Mouse (Mus musculus) inflammation-experienced regulatory T-cells (primary cell): ENCODE measurements around the gene Nphs1. TPM values are rescaled to one million over a fixed set of nuclear protein-coding genes. Genes with fewer than 3 reads are reported as not detected.

Experiments
- polyA plus RNA-seq, 2 experiments: library from polyadenylated mRNA; unstranded; fragments of 100-300 nt; shearing (Covaris generic); gene quantifications; one replicate each; pipeline ENCODE4 v1.2.1; 2017

Gene Nphs1
- polyA plus RNA-seq = not detected

GRCm38 (mm10) chr7:30457629-30458330, at the start of gene Nphs1, which contains the start of gene Kirrel2:
Gene Nphs1, plus strand, starts transcription at chr7:30458315.
Gene Kirrel2, minus strand, starts transcription at chr7:30457690.

GRCm38 (mm10) chr7:30413596-30413995, 44.5 kb upstream of the Nphs1 start, which contains the start of gene Tyrobp:
Gene Tyrobp, plus strand, starts transcription at chr7:30413760.

GRCm38 (mm10) chr7:30419561-30420499, 38.3 kb upstream of the Nphs1 start, which contains the start of gene Hcst:
Gene Hcst, minus strand, starts transcription at chr7:30419854.

GRCm38 (mm10) chr7:30421175-30421889, 36.8 kb upstream of the Nphs1 start, which contains the start of gene Nfkbid:
Gene Nfkbid, plus strand, starts transcription at chr7:30421732.

GRCm38 (mm10) chr7:30444971-30445751, 13.0 kb upstream of the Nphs1 start, which contains the start of gene Aplp1:
Gene Aplp1, minus strand, starts transcription at chr7:30445535.

GRCm38 (mm10) chr7:30493401-30493931, 35.4 kb downstream of the Nphs1 start, which contains the start of gene Prodh2:
Gene Prodh2, plus strand, starts transcription at chr7:30493622.

GRCm38 (mm10) chr7:30534633-30535577, 76.8 kb downstream of the Nphs1 start, which contains the start of gene Arhgap33:
Gene Arhgap33, minus strand, starts transcription at chr7:30535060.

Other genes starting within 250 kb of the Nphs1 start
- gene Polr2i, start 226.4 kb upstream of the Nphs1 start, polyA plus RNA-seq = 10 to 100 TPM; 52.7 to 55.1 TPM
- gene Tbcb, start 226.0 kb upstream of the Nphs1 start, polyA plus RNA-seq = 100 to 1,000 TPM; 106 to 120 TPM
- not detected for gene Ovol3, start 222.6 kb upstream of the Nphs1 start, polyA plus RNA-seq
- 1 to 10 TPM in 1 of 2 experiments, under 1 TPM in 1; 0.31 to 1.4 TPM for gene Thap8, start 178.2 kb upstream of the Nphs1 start, polyA plus RNA-seq
- gene Wdr62, start 177.9 kb upstream of the Nphs1 start, polyA plus RNA-seq = 10 to 100 TPM in 1 of 2 experiments, 1 to 10 TPM in 1; 4.1 to 20.0 TPM
- gene Clip3, start 166.6 kb upstream of the Nphs1 start, polyA plus RNA-seq = 1 to 10 TPM; 4.0 to 9.0 TPM
- gene Alkbh6, start 149.6 kb upstream of the Nphs1 start, polyA plus RNA-seq = 100 to 1,000 TPM; 152 to 164 TPM
- 10 to 100 TPM; 13.3 to 21.9 TPM for gene Syne4, start 143.5 kb upstream of the Nphs1 start, polyA plus RNA-seq
- not detected for gene E130208F15Rik, start 136.6 kb upstream of the Nphs1 start, polyA plus RNA-seq
- 10 to 100 TPM; 36.0 to 57.6 TPM for gene Sdhaf1, start 134.4 kb upstream of the Nphs1 start, polyA plus RNA-seq
- not detected for gene Lrfn3, start 95.5 kb upstream of the Nphs1 start, polyA plus RNA-seq
- 10 to 100 TPM in 1 of 2 experiments, 1 to 10 TPM in 1; 2.4 to 16.6 TPM for gene Tyrobp, start 44.6 kb upstream of the Nphs1 start, polyA plus RNA-seq
- 100 to 1,000 TPM; 388 to 519 TPM for gene Hcst, start 38.5 kb upstream of the Nphs1 start, polyA plus RNA-seq
- 100 to 1,000 TPM in 1 of 2 experiments, 10 to 100 TPM in 1; 93.7 to 126 TPM for gene Nfkbid, start 36.6 kb upstream of the Nphs1 start, polyA plus RNA-seq
- 10 to 100 TPM; 25.4 to 35.3 TPM for gene Aplp1, start 12.8 kb upstream of the Nphs1 start, polyA plus RNA-seq
- not detected for gene Kirrel2, start 625 bp upstream of the Nphs1 start, polyA plus RNA-seq
- gene Prodh2, start 35.3 kb downstream of the Nphs1 start, polyA plus RNA-seq = under 1 TPM in 1 of 2 experiments, not detected in 1; 0.95 TPM
- 1 to 10 TPM in 1 of 2 experiments, under 1 TPM in 1; 0.82 to 1.1 TPM for gene Arhgap33, start 76.7 kb downstream of the Nphs1 start, polyA plus RNA-seq
- gene Hspb6, start 93.9 kb downstream of the Nphs1 start, polyA plus RNA-seq = 1 to 10 TPM; 3.4 to 7.8 TPM
- 1 to 10 TPM; 6.0 to 9.2 TPM for gene Proser3, start 94.0 kb downstream of the Nphs1 start, polyA plus RNA-seq
- gene Lin37, start 101.5 kb downstream of the Nphs1 start, polyA plus RNA-seq = 10 to 100 TPM; 80.6 to 85.0 TPM
- gene U2af1l4, start 105.0 kb downstream of the Nphs1 start, polyA plus RNA-seq = 10 to 100 TPM; 39.3 to 39.7 TPM
- gene Gm49396, start 105.0 kb downstream of the Nphs1 start, polyA plus RNA-seq = 10 to 100 TPM; 76.1 to 100.0 TPM
- 100 to 1,000 TPM; 211 to 228 TPM for gene Psenen, start 105.3 kb downstream of the Nphs1 start, polyA plus RNA-seq
- gene Igflr1, start 107.1 kb downstream of the Nphs1 start, polyA plus RNA-seq = 100 to 1,000 TPM in 1 of 2 experiments, 10 to 100 TPM in 1; 76.2 to 250 TPM
- 10 to 100 TPM; 10.6 to 16.5 TPM for gene Kmt2b, start 130.4 kb downstream of the Nphs1 start, polyA plus RNA-seq
- 10 to 100 TPM in 1 of 2 experiments, 1 to 10 TPM in 1; 5.3 to 20.8 TPM for gene Zbtb32, start 140.6 kb downstream of the Nphs1 start, polyA plus RNA-seq
- 1 to 10 TPM in 1 of 2 experiments, not detected in 1; 1.6 TPM for gene Upk1a, start 154.5 kb downstream of the Nphs1 start, polyA plus RNA-seq
- gene Cox6b1, start 167.8 kb downstream of the Nphs1 start, polyA plus RNA-seq = 100 to 1,000 TPM; 588 to 621 TPM
- not detected for gene Etv2, start 177.5 kb downstream of the Nphs1 start, polyA plus RNA-seq
- 100 to 1,000 TPM; 177 to 208 TPM for gene Rbm42, start 192.0 kb downstream of the Nphs1 start, polyA plus RNA-seq
- 10 to 100 TPM; 34.8 to 50.8 TPM for gene Haus5, start 206.7 kb downstream of the Nphs1 start, polyA plus RNA-seq
- 1 to 10 TPM in 1 of 2 experiments, not detected in 1; 3.0 TPM for gene Pmis2, start 213.3 kb downstream of the Nphs1 start, polyA plus RNA-seq
- gene 2200002J24Rik, start 240.6 kb downstream of the Nphs1 start, polyA plus RNA-seq = not detected